Mouse (Mus musculus) CH12.LX (cell line): ENCODE measurements at regions not wholly inside any gene's neighbourhood (a gene's known extent, or its start where the extent isn't known, plus 50 kb on each side); places are given as distances from the start of the nearest gene placed in this dataset.

Experiments
- DNase-seq: peaks from one replicate; pipeline ENCODE4 v3.0.0-alpha.2; 2013; ENCODE audit errors: extremely low read depth
- H3K27ac ChIP-seq: 2 replicates; pipeline ENCODE4 v1.5.1; 2012; ENCODE audit warnings: low read depth, mild to moderate bottlenecking, control low read depth, moderate library complexity; ENCODE audit not compliant: insufficient read depth
- H3K27me3 ChIP-seq: replicated peaks from 2 replicates; pipeline ENCODE3; 2012; ENCODE audit warnings: inconsistent platforms
- H3K36me3 ChIP-seq, 2 experiments: replicated peaks in 1 of 2; 2 replicates each; pipeline versions ENCODE3 to v1.6.1; 2012; ENCODE audit warnings: inconsistent platforms in 1 of 2, low read length in 1 of 2, mild to moderate bottlenecking in 1 of 2, mixed read lengths in 1 of 2, moderate library complexity in 1 of 2; ENCODE audit not compliant: control insufficient read depth in 1 of 2, insufficient read depth in 1 of 2
- H3K4me1 ChIP-seq, 2 experiments: 2 replicates each; pipeline ENCODE4 v1.6.1; 2012; ENCODE audit warnings: inconsistent platforms in 1 of 2, moderate library complexity in 1 of 2; ENCODE audit not compliant: insufficient read depth in 2 of 2, control insufficient read depth in 1 of 2
- H3K4me2 ChIP-seq: 2 replicates; pipeline ENCODE4 v1.6.1; 2012; ENCODE audit warnings: low read depth, mild to moderate bottlenecking, control low read depth; ENCODE audit not compliant: poor library complexity, insufficient read depth, severe bottlenecking
- H3K4me3 ChIP-seq, 3 experiments: fragments of 150-350 bp in 1 of 3; sonication (generic) in 1 of 3; replicated peaks in 1 of 3; 2 replicates each; pipeline versions ENCODE3 to v1.5.1; 2011 to 2012; ENCODE audit warnings: low read depth in 2 of 3, low read length in 2 of 3, mild to moderate bottlenecking in 2 of 3, moderate library complexity in 2 of 3, control low read depth in 1 of 3, improper control_type of control experiment in 1 of 3, inconsistent platforms in 1 of 3, mixed read lengths in 1 of 3; ENCODE audit not compliant: poor library complexity in 1 of 3
- H3K79me2 ChIP-seq: replicated peaks from 2 replicates; pipeline ENCODE4 v1.6.1; 2012; ENCODE audit warnings: mild to moderate bottlenecking, moderate library complexity; ENCODE audit not compliant: control insufficient read depth, poor library complexity, insufficient read depth, severe bottlenecking; ENCODE audit errors: extremely low read depth
- H3K9ac ChIP-seq: 2 replicates; pipeline ENCODE4 v1.6.1; 2012; ENCODE audit warnings: low read depth, mild to moderate bottlenecking, control low read depth, moderate library complexity; ENCODE audit not compliant: insufficient read depth
- H3K9me3 ChIP-seq: replicated peaks from 2 replicates; pipeline ENCODE3; 2012; ENCODE audit warnings: low read length, inconsistent platforms, mixed read lengths
- CHD2 ChIP-seq: IDR thresholded peaks from 2 replicates; pipeline ENCODE4 v1.6.1; 2011; ENCODE audit warnings: low read length, improper control_type of control experiment
- E2F4 ChIP-seq: IDR thresholded peaks from 2 replicates; pipeline ENCODE4 v1.6.1; 2011; ENCODE audit warnings: low read depth, low read length, improper control_type of control experiment; ENCODE audit not compliant: insufficient replicate concordance
- ELF1 ChIP-seq: IDR thresholded peaks from 2 replicates; pipeline ENCODE4 v1.6.1; 2014; ENCODE audit warnings: low read depth, mild to moderate bottlenecking, inconsistent platforms, low read length, improper control_type of control experiment
- EP300 ChIP-seq: IDR thresholded peaks from 2 replicates; pipeline ENCODE4 v1.6.1; 2011; ENCODE audit warnings: low read length, improper control_type of control experiment
- HCFC1 ChIP-seq: IDR thresholded peaks from 2 replicates; pipeline ENCODE4 v1.6.1; 2012; ENCODE audit warnings: low read depth, mild to moderate bottlenecking, inconsistent platforms, low read length, improper control_type of control experiment
- IRF4 ChIP-seq: IDR thresholded peaks from 2 replicates; pipeline ENCODE4 v1.6.1; 2014; ENCODE audit warnings: low read depth, mild to moderate bottlenecking, inconsistent platforms, low read length, improper control_type of control experiment
- JUND ChIP-seq: conservative IDR thresholded peaks from 2 replicates; pipeline ENCODE4 v1.6.1; 2011; ENCODE audit warnings: low read depth, low read length, improper control_type of control experiment
- MAZ ChIP-seq: IDR thresholded peaks from 2 replicates; pipeline ENCODE4 v1.6.1; 2012; ENCODE audit warnings: low read depth, mild to moderate bottlenecking, inconsistent platforms, low read length, improper control_type of control experiment, moderate library complexity
- MEF2A ChIP-seq: IDR thresholded peaks from 2 replicates; pipeline ENCODE4 v1.6.1; 2014; ENCODE audit warnings: low read depth, mild to moderate bottlenecking, inconsistent platforms, low read length, improper control_type of control experiment, borderline replicate concordance
- MXI1 ChIP-seq: IDR thresholded peaks from 2 replicates; pipeline ENCODE4 v1.6.1; 2011; ENCODE audit warnings: mild to moderate bottlenecking, low read depth, low read length, improper control_type of control experiment
- NELFE ChIP-seq: IDR thresholded peaks from 2 replicates; pipeline ENCODE4 v1.6.1; 2011; ENCODE audit warnings: low read depth, low read length, improper control_type of control experiment
- POLR2A ChIP-seq: IDR thresholded peaks from 2 replicates; pipeline ENCODE4 v1.6.1; 2011; ENCODE audit warnings: low read depth, mild to moderate bottlenecking, improper control_type of control experiment, low read length
- RAD21 ChIP-seq: IDR thresholded peaks from 2 replicates; pipeline ENCODE4 v1.6.1; 2011; ENCODE audit warnings: low read depth, mild to moderate bottlenecking, low read length, improper control_type of control experiment, moderate library complexity
- SIN3A ChIP-seq: IDR thresholded peaks from 2 replicates; pipeline ENCODE4 v1.6.1; 2012; ENCODE audit warnings: low read length, improper control_type of control experiment, inconsistent platforms
- SMC3 ChIP-seq: IDR thresholded peaks from 2 replicates; pipeline ENCODE4 v1.6.1; 2011; ENCODE audit warnings: low read depth, low read length, improper control_type of control experiment
- TBP ChIP-seq: conservative IDR thresholded peaks from 2 replicates; pipeline ENCODE4 v1.6.1; 2011; ENCODE audit warnings: low read depth, low read length, improper control_type of control experiment
- UBTF ChIP-seq: IDR thresholded peaks from 2 replicates; pipeline ENCODE4 v1.6.1; 2012; ENCODE audit warnings: low read depth, mild to moderate bottlenecking, inconsistent platforms, low read length, improper control_type of control experiment, moderate library complexity
- USF1 ChIP-seq: IDR thresholded peaks from 2 replicates; pipeline ENCODE4 v1.6.1; 2014; ENCODE audit warnings: low read depth, mild to moderate bottlenecking, inconsistent platforms, low read length, improper control_type of control experiment
- ZC3H11A ChIP-seq: IDR thresholded peaks from 2 replicates; pipeline ENCODE4 v1.6.1; 2012; ENCODE audit warnings: low read depth, mild to moderate bottlenecking, inconsistent platforms, low read length, improper control_type of control experiment
- ZKSCAN1 ChIP-seq: IDR thresholded peaks from 2 replicates; pipeline ENCODE4 v1.6.1; 2012; ENCODE audit warnings: low read depth, inconsistent platforms, low read length, improper control_type of control experiment, borderline replicate concordance
- ZNF384 ChIP-seq: IDR thresholded peaks from 2 replicates; pipeline ENCODE4 v1.6.1; 2012; ENCODE audit warnings: low read depth, low read length, improper control_type of control experiment, inconsistent platforms
- dilution Hi-C: fragments of 300-500 bp; cut with MboI; formaldehyde crosslinking; loops from 2 replicates; pipeline ENCODE4 v1.14.3; 2020; ENCODE audit warnings: low sequenced_read_pairs; ENCODE audit not compliant: extremely low pct_unique_long_range_greater_than_20kb, extremely low pct_ligation_motif_present
- in situ Hi-C: fragments of 300-500 bp; cut with MboI; formaldehyde crosslinking; loops from 3 replicates; pipeline ENCODE4 v1.14.3; 2019; ENCODE audit warnings: low sequenced_read_pairs, low pct_ligation_motif_present, low pct_unique_long_range_greater_than_20kb, mixed read lengths

GRCm38 (mm10) chr9:41447902-41448301, 286.4 kb upstream of the Ubash3b start:
- no peaks in the 10 kb centered on the region for H3K36me3 ChIP-seq
- DNase-seq: no peak
- H3K27ac ChIP-seq: no peak overlapping the region
- dilution Hi-C loops: no loop called here
- in situ Hi-C loops: no loop called here
- no peak overlapping the region for H3K9ac ChIP-seq
- peaks cover 0 to 37% of the 10 kb centered on the region in 2 experiments; a peak in 2 of 4 replicates for H3K4me1 ChIP-seq
- TF ChIP-seq E2F4 (no peak), HCFC1 (no peak), CHD2 (no peak), JUND (no peak), MXI1 (no peak), UBTF (no peak), MEF2A (no peak), USF1 (no peak), NELFE (no peak), RAD21 (no peak), IRF4 (no peak), ZNF384 (no peak), EP300 (no peak), ZKSCAN1 (no peak), ZC3H11A (no peak), SIN3A (no peak), MAZ (no peak), POLR2A (no peak), ELF1 (no peak)
- no peaks in the 10 kb centered on the region for H3K9me3 ChIP-seq
- no peak overlapping the region for H3K4me3 ChIP-seq
- H3K4me2 ChIP-seq: 0 out of 2 replicates have a peak overlapping the region, but pooled peaks have one; percentile 4
- no peaks in the 10 kb centered on the region for H3K27me3 ChIP-seq
- no peaks in the 10 kb centered on the region for H3K79me2 ChIP-seq

GRCm38 (mm10) chr9:41447211-41447875, 285.8 kb upstream of the Ubash3b start:
- Histone ChIP-seq H3K27me3 (no peaks in the 10 kb centered on the region), H3K4me1 (peaks cover 0 to 37% of the 10 kb centered on the region in 2 experiments; a peak in 2 of 4 replicates), H3K9ac (no peak overlapping the region), H3K4me3 (no peak overlapping the region), H3K27ac (no peak overlapping the region), H3K9me3 (no peaks in the 10 kb centered on the region), H3K36me3 (no peaks in the 10 kb centered on the region), H3K4me2 (0 out of 2 replicates have a peak overlapping the region, but pooled peaks have one; percentile 4), H3K79me2 (no peaks in the 10 kb centered on the region)
- no peak for DNase-seq
- dilution Hi-C loops: no loop called here
- no peak for TF ChIP-seq TBP
- TF ChIP-seq SMC3: no peak
- in situ Hi-C loops: no loop called here
